Mouse (Mus musculus) cerebellum, adult 2 months (tissue): ENCODE measurements at regions not wholly inside any gene's neighbourhood (a gene's known extent, or its start where the extent isn't known, plus 50 kb on each side); places are given as distances from the start of the nearest gene placed in this dataset.

Experiments used
- CTCF ChIP-seq: fragments of 200-500 bp; IDR thresholded peaks from 2 replicates; pipeline ENCODE4 v1.5.1; 2011; ENCODE audit warnings: low read depth, mild to moderate bottlenecking, control low read depth, low read length, moderate library complexity, borderline replicate concordance; ENCODE audit not compliant: insufficient read depth
- POLR2A ChIP-seq: fragments of 200-500 bp; IDR thresholded peaks from 2 replicates; pipeline ENCODE4 v1.6.1; 2011; ENCODE audit warnings: low read length, control low read depth, borderline replicate concordance; ENCODE audit not compliant: insufficient read depth

DNA sequence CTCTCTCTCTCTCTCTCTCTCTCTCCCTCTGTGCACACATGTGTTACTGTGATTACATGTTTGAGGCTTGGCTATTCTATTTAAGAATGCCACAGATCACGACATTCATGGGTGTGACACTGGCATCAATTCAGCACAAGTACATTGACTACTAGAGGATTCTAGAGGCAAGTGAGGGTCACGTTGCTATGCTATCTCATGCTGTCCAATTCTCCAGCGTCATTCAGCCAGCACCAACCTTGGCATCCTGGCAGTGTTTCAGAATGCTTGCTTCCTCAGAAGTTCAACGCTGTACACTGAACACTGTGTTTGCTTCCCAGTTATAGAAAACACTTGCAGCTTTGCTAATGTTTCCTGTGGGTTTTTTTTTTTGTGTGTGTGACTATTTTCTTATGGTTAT, 167.6 kb downstream of the Fam198b start:
- TF ChIP-seq CTCF (no peak), POLR2A (no peak)
